Mouse (Mus musculus) liver, postnatal 0 days (tissue): ENCODE results near the gene Mymx. TPM values are rescaled to one million over a fixed set of nuclear protein-coding genes. Genes with fewer than 3 reads are reported as not detected.

Source experiments
- ATAC-seq: fragments of 200-750 bp; cut with Nextera tagmentation; 2 replicates; pipeline ENCODE4 v1.8.0; 2017; ENCODE audit warnings: mild to moderate bottlenecking, moderate library complexity
- DNase-seq: peaks from one replicate; pipeline ENCODE4 v3.0.0-alpha.2; 2016
- H3K27ac ChIP-seq: fragments of 300-500 bp; sonication (generic); 2 replicates; pipeline ENCODE4 v1.5.1; 2014; ENCODE audit warnings: antibody characterized with exemption, moderate library complexity, mild to moderate bottlenecking, low read depth
- H3K27me3 ChIP-seq: fragments of 300-500 bp; sonication (generic); 2 replicates; pipeline ENCODE4 v1.6.1; 2014; ENCODE audit warnings: low read length, control low read depth, mixed read lengths; ENCODE audit not compliant: insufficient read depth
- H3K36me3 ChIP-seq: fragments of 300-500 bp; sonication (generic); replicated peaks from 2 replicates; pipeline ENCODE4 v1.6.1; 2014; ENCODE audit warnings: mild to moderate bottlenecking, control low read depth, low read length, moderate library complexity, mixed read lengths; ENCODE audit not compliant: insufficient read depth
- H3K4me1 ChIP-seq: fragments of 300-500 bp; sonication (generic); 2 replicates; pipeline ENCODE4 v1.6.1; 2014; ENCODE audit warnings: antibody characterized with exemption, mild to moderate bottlenecking, control low read depth; ENCODE audit not compliant: insufficient read depth
- H3K4me2 ChIP-seq: fragments of 300-500 bp; sonication (generic); 2 replicates; pipeline ENCODE4 v1.6.1; 2014; ENCODE audit warnings: low read depth, mild to moderate bottlenecking, low read length, moderate library complexity, mixed read lengths
- H3K4me3 ChIP-seq: fragments of 300-500 bp; sonication (generic); 2 replicates; pipeline ENCODE4 v1.5.1; 2014; ENCODE audit warnings: low read depth, low read length
- H3K9ac ChIP-seq: fragments of 300-500 bp; sonication (generic); replicated peaks from 2 replicates; pipeline ENCODE4 v1.6.1; 2014; ENCODE audit warnings: mild to moderate bottlenecking, moderate library complexity
- H3K9me3 ChIP-seq: fragments of 300-500 bp; sonication (generic); 2 replicates; pipeline ENCODE4 v1.6.1; 2016; ENCODE audit warnings: mild to moderate bottlenecking, control low read depth, low read length, mixed read lengths
- CTCF ChIP-seq: sonication (generic); IDR thresholded peaks from 2 replicates; pipeline ENCODE4 v1.5.1; 2016; ENCODE audit warnings: antibody characterized with exemption, low read depth
- EP300 ChIP-seq: IDR thresholded peaks from 2 replicates; pipeline ENCODE4 v1.6.1; 2016; ENCODE audit warnings: antibody characterized with exemption, low read depth, mild to moderate bottlenecking
- WGBS: fragments of 180-500 bp; shearing (Covaris S2); extraction: QIAGEN DNeasy Blood & Tissue Kit; methylation state at CpG from one replicate; pipeline ENCODE4 v1.1.7; 2014; ENCODE audit not compliant: insufficient replicate concordance; 5-methylcytosine and 5-hydroxymethylcytosine counted together
- polyA plus RNA-seq: library from polyadenylated mRNA; unstranded; fragments of >200 nt; fragmentation: Nextera tagmentation; extraction: Ambion mirVana; gene quantifications from 2 replicates; pipeline ENCODE4 v1.2.1, GENCODE M21; 2015

Mymx gene
- 0.19 TPM in 1 of 2 replicates, not detected in the other for polyA plus RNA-seq

GRCm38 (mm10) chr17:45601877-45602304 lies at the start of gene Mymx:
Gene Mymx, minus strand, starts transcription at chr17:45602102.
- no peak for TF ChIP-seq EP300
- no peak for TF ChIP-seq CTCF
- H3K27ac ChIP-seq = no peak within 1 kb of the TSS
- peaks cover 31% of the 10 kb centered on the region for H3K4me1 ChIP-seq
- no peaks in the 10 kb centered on the region for H3K36me3 ChIP-seq
- no peak within 1 kb of the TSS for H3K4me3 ChIP-seq
- H3K27me3 ChIP-seq = 0 out of 2 replicates have a peak, but pooled peaks cover 3% of the 10 kb centered on the region
- H3K9me3 ChIP-seq = no peaks in the 10 kb centered on the region
- DNase-seq (no peak), ATAC-seq (no peak)
- no peak within 1 kb of the TSS for H3K4me2 ChIP-seq
- 0 out of 2 replicates have a peak within 1 kb of the TSS, but pooled peaks have one; percentile 7 for H3K9ac ChIP-seq
- 68% methylated on average over 6 of the region's 6 CpGs for WGBS

DNA sequence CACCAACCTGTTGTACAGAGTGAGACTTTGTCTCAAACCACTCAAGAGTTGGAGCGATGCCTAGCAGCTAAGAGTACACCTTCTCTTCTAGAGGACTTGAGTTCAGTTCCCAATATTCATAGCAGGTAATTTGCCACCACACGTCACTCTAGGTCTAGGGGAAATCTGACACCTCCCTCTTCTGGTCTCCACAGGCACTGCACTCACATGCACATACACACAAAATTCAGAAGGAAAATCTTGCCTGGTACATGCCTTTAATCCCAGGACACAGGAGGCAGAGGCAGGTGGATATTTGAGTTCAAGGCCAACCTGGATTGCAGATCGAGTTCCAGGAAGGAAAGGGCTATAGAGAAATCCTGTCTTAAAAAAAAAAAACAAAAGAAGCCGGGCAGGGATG lies 42.3 kb upstream of the Mymx start:
- 83% methylated on average over 4 of the region's 4 CpGs for whole genome bisulfite sequencing
- H3K27me3 ChIP-seq = no peaks in the 10 kb centered on the region
- no peaks in the 10 kb centered on the region for H3K4me1 ChIP-seq
- H3K4me2 ChIP-seq = no peak overlapping the region
- DNase-seq (no peak), ATAC-seq (no peak)
- no peak overlapping the region for H3K4me3 ChIP-seq
- no peaks in the 10 kb centered on the region for H3K36me3 ChIP-seq
- peaks cover 2% of the 10 kb centered on the region; the same call in 1 of the 2 replicates for H3K9me3 ChIP-seq
- TF ChIP-seq EP300 = no peak
- peak; percentile 21; the same call in 1 of the 2 replicates for TF ChIP-seq CTCF
- H3K27ac ChIP-seq = no peak overlapping the region
- H3K9ac ChIP-seq = no peak overlapping the region

GRCm38 (mm10) chr17:45642701-45643100 lies 40.8 kb upstream of the Mymx start:
- Histone ChIP-seq H3K4me3 (no peak overlapping the region), H3K27me3 (no peaks in the 10 kb centered on the region), H3K9me3 (peaks cover 2% of the 10 kb centered on the region; the same call in 1 of the 2 replicates), H3K36me3 (no peaks in the 10 kb centered on the region), H3K4me2 (no peak overlapping the region), H3K4me1 (no peaks in the 10 kb centered on the region), H3K9ac (no peak overlapping the region), H3K27ac (no peak overlapping the region)
- ATAC-seq = no peak
- TF ChIP-seq CTCF = peak; percentile 92
- no peak for TF ChIP-seq EP300
- 18% methylated on average over 12 of the region's 12 CpGs for WGBS
- DNase-seq = peak; percentile 85

GRCm38 (mm10) chr17:45641981-45642380 lies 40.1 kb upstream of the Mymx start:
- no peak overlapping the region for H3K9ac ChIP-seq
- H3K4me1 ChIP-seq = no peaks in the 10 kb centered on the region
- TF ChIP-seq CTCF = no peak
- H3K4me3 ChIP-seq = no peak overlapping the region
- DNase-seq (no peak), ATAC-seq (peak; percentile 44; the same call in 1 of the 2 replicates)
- no peaks in the 10 kb centered on the region for H3K36me3 ChIP-seq
- no peak overlapping the region for H3K4me2 ChIP-seq
- H3K27me3 ChIP-seq = no peaks in the 10 kb centered on the region
- no peak overlapping the region for H3K27ac ChIP-seq
- peaks cover 2% of the 10 kb centered on the region; the same call in 1 of the 2 replicates for H3K9me3 ChIP-seq
- 74% methylated on average over 8 of the region's 8 CpGs for WGBS

DNA sequence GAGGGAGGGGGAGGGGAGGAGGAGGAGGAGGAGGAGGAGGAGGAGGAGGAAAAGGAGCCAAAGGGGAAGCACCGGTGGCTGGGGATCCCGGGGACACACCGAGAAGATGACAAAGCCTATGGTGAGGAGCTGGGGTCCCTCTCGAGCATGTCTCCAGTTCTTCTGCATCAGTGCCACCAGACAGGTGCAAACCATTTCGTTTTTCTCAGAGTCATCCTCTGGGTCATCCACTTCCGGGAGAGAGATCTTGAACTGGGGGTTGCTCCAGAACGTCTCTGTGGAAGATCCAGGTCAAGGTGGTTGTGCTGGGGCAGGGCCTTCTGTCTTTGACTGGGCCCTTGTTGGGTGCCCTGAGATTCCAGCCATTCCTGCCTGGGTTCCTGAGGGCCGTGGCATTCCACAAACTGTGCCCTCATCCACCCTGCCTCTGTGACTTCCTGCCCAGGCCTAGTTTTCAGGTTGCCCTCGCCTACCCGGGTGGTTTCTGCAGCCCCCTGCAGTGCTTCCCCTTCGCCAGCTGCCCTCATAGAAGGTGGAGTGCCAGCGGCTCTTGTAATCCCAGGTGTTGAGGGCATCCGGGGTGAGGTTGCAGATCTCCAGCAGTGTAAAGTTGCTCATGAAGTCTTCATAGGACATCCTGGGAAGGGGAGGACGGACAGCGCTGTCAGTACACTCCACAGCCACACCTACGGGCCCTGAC lies 36.8 kb upstream of the Mymx start:
- no peak for ATAC-seq
- H3K4me3 ChIP-seq = no peak overlapping the region
- H3K27ac ChIP-seq = no peak overlapping the region
- no peaks in the 10 kb centered on the region for H3K27me3 ChIP-seq
- DNase-seq = no peak
- H3K4me2 ChIP-seq = no peak overlapping the region
- no peaks in the 10 kb centered on the region for H3K4me1 ChIP-seq
- no peak overlapping the region for H3K9ac ChIP-seq
- WGBS = 69% methylated on average over 16 of the region's 16 CpGs
- H3K9me3 ChIP-seq = no peaks in the 10 kb centered on the region
- TF ChIP-seq CTCF (no peak), EP300 (no peak)
- H3K36me3 ChIP-seq = no peaks in the 10 kb centered on the region

DNA sequence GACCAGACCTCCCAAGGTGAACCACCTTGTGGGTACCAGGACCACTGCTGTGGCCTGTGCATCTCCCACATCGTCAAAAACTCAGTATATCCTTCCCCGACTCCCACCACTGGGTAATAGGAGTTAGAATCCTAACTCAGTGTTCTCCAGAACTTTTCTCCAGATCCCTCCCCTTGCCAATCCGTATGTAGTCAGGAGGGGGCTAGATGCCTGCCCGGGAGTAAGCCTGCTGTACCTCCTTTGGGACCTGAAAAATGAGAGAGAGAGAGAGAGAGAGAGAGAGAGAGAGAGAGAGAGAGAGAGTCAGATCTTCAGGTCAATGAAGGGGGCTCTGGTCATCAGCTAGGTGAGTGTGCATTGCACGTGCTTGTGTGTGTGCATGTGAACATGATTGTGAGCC lies 32.1 kb upstream of the Mymx start:
- H3K36me3 ChIP-seq = no peaks in the 10 kb centered on the region
- no peak overlapping the region for H3K4me3 ChIP-seq
- H3K9me3 ChIP-seq = no peaks in the 10 kb centered on the region
- 76% methylated on average over 5 of the region's 5 CpGs for WGBS
- no peak overlapping the region for H3K9ac ChIP-seq
- no peak overlapping the region for H3K27ac ChIP-seq
- no peak overlapping the region for H3K4me2 ChIP-seq
- H3K27me3 ChIP-seq = 0 out of 2 replicates have a peak, but pooled peaks cover 2% of the 10 kb centered on the region
- H3K4me1 ChIP-seq = peaks cover 10% of the 10 kb centered on the region
- ATAC-seq (no peak), DNase-seq (no peak)
- TF ChIP-seq EP300 (no peak), CTCF (no peak)
